Mouse (Mus musculus): ENCODE measurements at regions not wholly inside any gene's neighbourhood (a gene's known extent, or its start where the extent isn't known, plus 50 kb on each side); places are given as distances from the start of the nearest gene placed in this dataset.

GRCm38 (mm10) chr9:63896073-63896807 is 125.6 kb downstream of the Smad6 start:
- TF ChIP-seq CTCF (IDR thresholded peaks at IDR 0.05; ENCODE audit: low read depth) (no peak), EP300 (IDR thresholded peaks at IDR 0.05; ENCODE audit: low read depth) (no peak)

Measured in liver, embryonic 14.5 days (tissue).